Mouse (Mus musculus): ENCODE data around the gene Fto.
A peak's percentile ranks its signal among the peaks of the same experiment; 100 is the strongest.

Fto gene

DNA sequence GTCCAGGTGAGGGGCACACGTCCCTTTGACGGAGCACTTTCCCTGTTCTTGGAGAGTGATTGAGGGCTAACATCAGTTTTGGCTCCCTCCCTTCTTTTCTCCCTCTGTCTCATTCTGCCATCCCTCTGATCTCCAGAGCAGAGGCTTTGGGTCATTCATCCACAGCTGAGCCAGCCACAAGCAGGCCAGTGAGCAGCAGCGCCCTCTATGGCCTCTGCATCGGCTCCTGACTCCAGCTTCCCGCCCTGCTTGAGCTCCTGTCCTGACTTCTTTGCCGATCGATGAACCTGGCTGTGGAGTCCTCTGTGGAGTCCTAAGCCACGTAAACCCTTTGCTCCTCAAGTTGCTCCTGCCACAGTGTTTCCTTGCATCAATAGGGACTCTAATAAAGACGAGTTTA is 10.9 kb downstream of the Fto start:
- DNase-seq (ENCODE audit: low read depth, low spot score): no peak

DNA sequence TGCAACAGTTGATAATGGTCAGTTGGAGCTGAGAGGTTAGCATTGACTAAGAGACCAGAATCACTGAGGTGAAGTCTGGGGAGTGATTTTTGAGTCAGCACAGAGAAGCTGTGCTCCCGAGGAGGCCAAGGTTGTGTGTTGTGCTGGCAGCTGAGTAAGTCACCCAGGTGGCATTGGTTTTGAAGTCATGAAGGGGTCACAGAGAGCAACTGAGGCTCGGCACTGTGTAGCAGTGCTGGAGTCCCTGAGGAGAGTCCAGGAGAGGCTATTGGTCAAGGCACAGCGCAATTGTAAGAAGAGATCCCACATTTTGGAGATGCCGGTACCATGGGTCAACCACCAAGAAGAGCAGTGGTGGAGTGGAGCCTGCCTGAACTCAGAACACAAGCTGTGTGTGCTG is 11.6 kb downstream of the Fto start:
- no peak for DNase-seq (ENCODE audit: low read depth, low spot score)

DNA sequence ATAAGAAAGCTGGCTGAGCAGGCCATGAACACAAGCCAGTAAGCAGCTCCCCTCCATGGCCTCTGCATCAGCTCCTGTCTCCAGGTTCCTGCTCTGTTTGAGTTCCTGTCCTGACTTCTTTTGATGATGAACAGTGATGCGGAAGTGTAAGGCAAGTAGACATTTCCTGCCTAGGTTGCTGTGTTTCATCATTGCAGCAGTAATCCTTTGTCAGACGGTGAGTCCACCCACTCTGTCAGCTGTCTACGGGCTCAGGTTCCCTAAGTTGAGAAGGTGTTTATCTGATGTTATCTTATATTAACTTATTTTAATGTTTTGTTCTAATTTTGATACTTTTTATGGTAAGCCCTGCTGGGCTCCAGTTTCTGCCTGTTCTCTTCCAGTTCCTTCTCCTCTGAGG is 12.7 kb downstream of the Fto start:
- DNase-seq (ENCODE audit: low read depth, low spot score): peak; percentile 11

DNA sequence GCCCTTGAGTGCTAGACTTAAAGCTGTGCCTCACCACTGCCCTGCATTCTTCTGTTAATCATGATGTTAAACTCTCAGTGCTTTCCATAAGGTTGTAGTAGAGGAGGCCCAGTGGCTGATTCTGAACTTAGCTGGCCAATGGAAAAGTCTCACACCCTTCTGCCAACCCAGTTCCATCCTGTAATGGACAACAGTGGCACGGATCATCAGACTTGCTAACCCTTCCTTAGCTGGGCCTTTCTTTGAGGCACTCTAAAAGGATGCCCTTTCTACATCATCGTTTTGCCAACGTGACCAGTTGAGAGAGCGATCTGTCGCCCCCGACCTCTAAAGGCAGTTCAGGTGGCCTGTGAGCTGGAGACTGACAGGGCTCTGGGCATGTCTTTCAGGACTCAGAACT is 13.6 kb downstream of the Fto start:
- no peak for DNase-seq (ENCODE audit: low read depth, low spot score)

DNA sequence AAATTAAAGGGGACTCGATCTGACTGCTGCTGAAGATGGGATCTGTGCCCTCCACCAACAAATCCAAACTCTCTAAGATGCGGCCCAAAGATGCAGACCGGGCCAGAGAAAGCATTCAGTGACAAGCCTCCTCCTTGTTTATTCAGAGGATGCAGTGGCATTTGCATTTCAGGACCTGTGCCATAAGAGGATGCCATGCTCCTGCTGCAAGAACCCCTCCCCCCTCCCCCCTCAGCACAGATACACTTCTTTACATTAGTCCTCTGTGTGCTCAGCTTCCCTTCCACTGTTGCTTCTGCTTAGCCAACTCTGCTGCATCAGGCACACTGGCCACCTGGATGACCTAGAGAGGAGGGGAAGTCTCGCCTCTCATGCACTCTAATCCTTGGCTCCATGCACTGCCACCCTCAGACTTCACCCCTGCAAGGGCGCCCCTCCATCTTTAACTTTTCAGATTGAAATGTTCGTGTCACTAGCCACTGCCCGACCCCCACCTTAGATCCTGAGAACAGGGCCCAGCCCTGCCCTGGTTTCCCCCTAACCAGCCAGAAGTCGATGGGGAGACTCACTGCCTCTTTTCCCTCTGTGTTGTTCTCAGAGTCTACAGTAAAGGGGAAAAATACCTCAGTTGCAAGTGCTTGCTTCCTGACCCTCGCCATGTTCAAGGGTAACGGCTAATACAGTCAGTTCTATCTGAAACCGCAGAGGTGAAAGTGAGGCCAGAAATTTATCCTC is 14.3 kb downstream of the Fto start:
- no peak for DNase-seq (ENCODE audit: low read depth, low spot score)

DNA sequence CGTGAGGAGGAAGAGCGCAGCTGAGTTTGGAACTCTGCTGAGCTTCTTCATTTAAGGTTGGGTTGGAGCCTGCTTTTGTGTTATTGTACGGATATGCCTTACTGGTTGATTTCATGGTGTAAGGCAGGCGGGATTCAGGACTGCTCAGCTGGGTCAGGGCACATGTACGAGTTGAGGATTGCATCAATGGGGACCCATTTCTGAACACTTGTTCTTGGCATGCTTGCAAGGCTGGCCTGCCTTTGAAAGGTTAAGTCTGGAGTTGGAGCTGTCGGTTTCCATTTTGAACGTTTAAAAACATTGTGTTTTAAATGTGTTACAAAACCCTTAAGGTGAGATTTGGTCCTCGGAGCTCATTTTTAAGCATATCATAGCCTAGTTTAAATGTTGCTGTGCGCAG is 15.7 kb downstream of the Fto start:
- no peak for DNase-seq (ENCODE audit: low read depth, low spot score)

DNA sequence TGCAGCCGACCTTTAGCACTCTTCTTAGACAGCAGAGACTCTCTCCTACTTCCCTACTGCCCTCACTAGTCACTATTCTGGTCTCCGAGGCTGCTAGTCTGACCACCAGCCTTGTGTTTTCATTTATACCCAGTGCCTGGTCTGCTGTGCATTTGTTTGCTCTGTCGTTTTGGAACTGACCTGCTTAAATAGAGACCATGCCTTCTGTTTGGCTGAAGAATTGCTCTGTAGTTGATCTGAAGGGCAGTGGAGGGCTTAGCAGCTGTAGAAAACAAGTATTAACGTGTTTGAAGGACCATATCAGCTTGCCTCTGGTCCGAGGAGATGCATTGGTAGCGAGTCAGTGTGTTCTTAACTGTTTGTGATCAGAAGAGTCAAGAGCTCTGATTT is 16.1 kb downstream of the Fto start:
- no peak for DNase-seq (ENCODE audit: low read depth, low spot score)

DNA sequence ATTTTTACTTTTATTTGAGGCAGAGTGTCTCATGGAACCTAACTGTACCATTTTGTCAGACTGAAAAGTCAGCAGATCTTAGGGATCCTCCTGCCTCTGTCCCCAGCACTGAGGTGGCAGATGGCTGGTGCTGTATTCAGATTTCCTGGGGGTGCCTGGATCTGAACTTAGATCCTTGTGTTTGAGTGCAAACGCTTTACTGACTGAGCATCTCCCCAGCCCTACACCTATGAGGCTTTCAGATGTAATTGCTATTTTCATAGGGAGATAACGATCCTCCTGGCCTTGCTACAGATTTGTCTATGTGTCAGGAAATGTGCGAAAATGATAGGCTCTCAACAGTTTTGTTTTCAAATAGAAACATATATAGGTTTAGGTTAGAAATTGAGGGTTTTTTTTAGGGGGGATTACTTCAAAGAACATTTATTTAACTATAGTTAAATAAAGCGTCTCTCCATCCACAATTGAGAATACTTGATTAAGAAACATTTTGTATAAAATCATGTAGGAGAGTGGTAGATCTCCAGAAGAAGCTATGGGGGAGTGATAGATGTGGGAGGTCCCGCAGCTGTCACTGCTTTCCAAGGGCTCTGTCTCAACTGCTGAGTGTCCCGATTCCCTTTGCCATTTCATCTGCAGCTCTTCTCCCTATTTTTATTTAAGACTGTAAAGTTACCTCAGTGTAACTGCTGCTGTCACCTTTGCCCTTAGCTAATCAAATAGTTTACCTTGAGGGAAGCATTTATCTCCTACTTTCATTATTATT is 25.2 kb downstream of the Fto start:
- DNase-seq (ENCODE audit: low read depth, low spot score): no peak

DNA sequence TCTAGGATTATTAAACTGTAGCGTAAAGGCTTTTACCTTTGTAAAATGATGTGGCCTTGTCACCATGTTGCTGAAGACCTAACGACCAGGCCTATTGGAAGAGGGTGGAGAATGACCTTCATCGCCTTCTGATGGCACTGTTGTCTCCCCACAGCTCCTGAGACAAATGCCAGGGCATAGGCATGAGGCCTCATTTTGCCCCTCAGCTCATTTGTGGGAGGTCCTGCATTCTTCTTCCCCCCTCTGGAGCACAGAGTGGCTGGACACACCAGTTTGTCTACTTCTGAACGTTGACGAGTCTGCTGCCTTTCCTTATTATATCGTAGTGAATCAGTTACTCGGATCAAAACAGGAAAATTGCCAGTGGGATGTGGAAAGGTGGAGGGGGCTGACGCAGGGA is 26.3 kb downstream of the Fto start:
- no peak for DNase-seq (ENCODE audit: low read depth, low spot score)

DNA sequence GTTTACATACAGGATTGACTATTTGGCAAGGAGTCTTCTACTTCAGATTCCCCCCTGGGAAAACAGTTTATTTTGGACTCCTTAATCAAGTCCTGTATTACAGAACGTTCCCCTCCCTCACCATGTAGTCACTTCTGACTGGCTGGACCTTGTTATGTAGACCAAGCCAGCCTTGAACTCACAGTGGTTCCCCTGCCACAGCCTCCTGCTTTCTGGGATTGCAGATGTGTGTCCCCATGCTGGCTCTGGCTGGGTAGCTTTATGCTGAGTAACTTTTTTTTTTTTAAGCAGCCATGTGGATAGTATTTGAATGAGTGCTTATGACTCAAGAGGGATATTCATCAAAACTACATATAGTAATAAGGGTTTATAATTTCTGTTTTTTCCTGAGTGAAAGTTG is 27.4 kb downstream of the Fto start:
- no peak for DNase-seq (ENCODE audit: low read depth, low spot score)

DNA sequence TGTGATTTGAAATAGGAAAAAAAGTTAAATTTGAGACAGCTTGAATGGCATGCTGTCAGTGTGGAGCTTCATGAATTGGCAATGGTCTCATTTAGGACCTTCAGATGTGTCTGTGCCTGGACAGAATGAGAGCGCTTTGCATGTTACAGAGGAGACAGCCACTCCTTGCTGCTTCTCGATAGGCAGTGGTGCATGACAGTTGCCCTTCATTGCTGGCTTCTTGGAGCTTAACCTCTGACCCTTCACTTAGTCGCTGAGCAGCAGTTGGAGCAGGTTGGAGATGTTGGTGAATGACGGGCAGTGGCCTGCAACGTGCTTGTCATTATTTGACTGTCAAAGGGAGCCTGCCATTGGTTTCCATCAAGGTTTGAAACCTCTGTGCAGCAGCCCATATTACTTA is 28.9 kb downstream of the Fto start:
- no peak for DNase-seq (ENCODE audit: low read depth, low spot score)

DNA sequence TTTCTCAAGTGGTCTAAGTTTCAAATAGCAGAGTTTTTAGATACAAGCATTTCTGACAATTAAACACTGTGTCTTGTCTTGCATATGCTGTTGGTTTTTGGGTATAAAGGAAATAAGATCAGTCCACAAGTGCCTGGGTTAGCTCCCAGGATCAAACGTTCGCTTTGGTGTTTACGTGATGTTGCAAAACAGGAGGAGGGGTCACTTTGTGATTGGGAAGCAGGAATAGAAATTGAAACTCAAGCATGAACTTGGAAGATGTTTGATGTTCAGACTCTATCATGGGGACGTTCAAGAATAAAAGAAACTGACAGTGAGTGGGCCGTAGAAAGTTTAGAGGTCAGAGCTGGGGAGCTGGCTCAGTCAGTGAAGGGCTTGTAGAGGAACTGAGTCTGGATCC is 29.5 kb downstream of the Fto start:
- no peak for DNase-seq (ENCODE audit: low read depth, low spot score)

DNA sequence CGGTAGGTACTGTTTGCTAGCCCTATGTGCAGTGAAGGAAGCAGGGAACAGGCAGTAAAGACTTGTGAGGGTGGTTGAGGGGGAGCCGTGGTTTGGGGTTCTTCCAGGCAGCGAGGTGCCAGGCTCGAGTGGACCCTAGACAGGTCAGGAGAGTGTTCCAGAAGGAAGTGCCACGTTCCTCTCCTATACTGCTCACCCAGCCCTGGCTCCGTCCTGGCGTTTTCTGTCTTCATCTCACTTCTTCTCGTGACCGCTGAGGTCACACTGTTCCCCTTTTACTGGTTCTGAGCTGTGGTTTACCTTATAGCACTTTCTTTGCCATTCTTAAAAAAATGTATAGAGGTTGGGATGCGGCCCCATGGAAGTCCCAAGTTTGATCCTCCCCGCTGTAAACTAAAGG is 31.3 kb downstream of the Fto start:
- DNase-seq (ENCODE audit: low read depth, low spot score): no peak

DNA sequence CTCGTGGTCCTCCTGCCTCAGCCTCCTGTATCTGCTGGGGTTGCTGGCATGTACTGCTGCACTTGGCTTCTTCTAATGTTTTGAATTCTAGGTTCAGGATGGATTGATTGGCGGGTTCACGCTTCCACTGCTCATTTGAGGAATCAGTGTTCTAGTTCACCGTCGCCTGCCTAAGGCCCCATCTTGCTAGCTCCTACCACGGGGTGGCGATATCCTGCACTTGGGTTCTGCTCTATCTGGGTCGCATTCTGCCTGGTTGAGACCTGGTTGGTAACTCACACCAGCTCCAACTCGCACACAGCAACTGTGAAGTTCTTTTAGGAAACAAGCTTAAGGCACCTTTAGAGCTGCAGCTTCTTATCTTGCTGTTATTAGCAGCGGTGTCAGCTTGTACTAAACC is 33.8 kb downstream of the Fto start:
- no peak for DNase-seq (ENCODE audit: low read depth, low spot score)

DNA sequence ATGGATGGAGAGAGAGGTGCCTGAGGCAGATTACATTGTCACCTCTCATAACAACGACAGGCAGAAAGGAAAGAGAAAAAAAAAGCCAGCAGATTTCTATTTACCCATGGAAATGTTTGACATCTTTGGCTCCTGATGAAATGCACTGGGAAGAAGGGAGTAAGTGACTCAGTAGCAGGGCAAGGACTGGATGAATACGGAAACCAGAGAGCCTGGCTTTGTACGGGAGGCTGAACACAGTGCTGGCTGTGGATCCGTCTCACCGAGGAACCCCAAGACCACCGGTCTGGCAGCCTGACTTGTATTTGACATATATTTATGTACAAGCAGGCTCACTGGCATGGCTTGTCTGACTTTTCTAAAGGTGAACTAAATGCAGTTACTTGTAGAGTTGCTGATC is 34.3 kb downstream of the Fto start:
- DNase-seq (ENCODE audit: low read depth, low spot score): no peak

DNA sequence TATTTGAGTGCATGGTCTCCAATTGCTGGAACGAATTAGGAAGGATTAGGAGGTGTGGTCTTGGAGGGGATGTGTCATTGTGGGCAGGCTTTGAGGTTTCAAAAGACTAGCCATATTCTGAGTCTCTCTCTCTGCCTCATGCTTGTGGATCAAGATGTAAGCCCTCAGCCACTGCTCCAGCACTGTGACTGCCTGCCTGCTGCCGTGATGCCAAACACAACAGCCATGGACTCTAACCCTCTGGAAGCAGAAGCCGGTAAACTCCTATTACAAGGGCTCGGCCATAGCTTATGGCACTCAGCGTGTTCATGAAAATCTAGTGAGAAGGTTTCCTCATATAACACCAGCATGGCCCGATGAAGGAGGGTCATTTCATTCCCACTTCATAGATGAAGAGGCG is 36.5 kb downstream of the Fto start:
- no peak for DNase-seq (ENCODE audit: low read depth, low spot score)

DNA sequence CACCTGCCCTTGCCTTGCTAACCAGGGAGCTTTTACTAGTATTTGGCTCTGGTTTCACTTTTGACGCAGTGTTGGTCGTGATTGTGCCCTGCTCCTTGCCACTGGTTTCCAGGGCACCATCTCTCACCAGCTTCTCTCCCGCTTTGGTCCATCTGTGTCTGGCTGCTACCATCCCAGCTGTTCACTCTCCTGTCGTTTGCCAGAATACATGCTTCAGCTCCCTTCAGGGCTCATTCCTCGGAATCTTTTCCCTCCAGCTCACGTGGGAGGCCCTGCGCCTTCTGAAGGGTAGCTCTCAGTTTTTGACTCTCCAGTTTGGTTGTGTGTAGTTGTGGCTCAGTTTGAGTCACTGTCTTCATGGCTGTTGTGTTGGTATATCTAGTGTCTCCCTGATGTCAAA is 37.3 kb downstream of the Fto start:
- DNase-seq (ENCODE audit: low read depth, low spot score): no peak

DNA sequence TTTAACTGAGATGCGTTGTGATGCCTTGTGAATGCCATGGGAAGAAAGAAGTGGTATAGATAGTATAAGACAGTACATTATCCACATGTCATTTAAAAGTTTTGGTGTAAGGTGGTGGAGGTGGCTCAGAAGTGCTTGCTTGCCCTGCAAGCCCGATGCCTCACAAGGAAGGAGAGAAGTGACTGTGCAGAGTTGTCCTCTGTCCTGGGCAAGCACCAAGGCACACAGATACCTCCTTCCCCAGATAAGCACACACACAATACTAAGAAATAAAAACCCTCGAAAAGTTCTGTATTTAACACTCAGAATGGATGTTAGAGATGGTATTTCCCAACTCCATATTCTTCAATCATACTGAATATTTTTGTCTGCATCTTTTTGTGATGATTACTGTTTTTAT is 39.3 kb downstream of the Fto start:
- DNase-seq (ENCODE audit: low read depth, low spot score): no peak

DNA sequence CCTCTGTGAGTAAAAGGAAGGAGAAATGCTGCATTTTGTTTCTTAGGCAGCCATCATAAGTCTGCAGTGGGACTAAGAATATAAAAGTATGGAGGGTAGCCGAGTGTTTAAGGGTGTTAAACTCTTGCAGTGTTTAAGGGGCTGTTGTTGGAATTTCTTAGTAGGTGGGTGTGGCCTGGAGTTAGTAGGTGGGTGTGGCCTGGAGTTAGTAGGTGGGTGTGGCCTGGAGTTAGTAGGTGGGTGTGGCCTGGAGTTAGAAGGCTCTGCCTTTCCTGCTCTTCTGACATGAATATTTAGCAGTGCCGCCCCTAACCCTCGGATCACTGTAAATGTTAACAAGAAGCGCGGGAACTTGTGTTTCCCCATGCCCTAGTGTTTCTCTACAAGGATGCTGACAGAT is 39.7 kb downstream of the Fto start:
- DNase-seq (ENCODE audit: low read depth, low spot score): no peak

DNA sequence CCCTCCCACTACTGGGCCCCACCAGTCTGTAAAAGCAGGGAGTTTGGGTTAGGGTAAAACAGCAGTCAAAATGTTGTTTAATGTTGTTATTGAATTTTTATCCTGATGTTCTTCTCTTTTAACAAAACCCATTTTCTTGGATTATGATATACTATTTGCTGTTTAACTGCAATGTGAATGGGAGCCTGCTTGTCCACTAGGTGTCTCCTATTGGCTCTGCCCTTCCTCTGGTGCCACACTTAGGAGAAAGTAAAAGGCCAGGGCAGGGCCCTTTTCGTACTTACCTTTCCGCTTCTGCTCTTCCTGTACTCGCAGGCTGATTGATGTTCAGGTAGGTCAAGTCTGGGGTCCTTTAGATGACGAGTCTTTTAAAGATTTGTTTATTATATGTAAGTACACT is 40.6 kb downstream of the Fto start:
- DNase-seq (ENCODE audit: low read depth, low spot score): no peak

DNA sequence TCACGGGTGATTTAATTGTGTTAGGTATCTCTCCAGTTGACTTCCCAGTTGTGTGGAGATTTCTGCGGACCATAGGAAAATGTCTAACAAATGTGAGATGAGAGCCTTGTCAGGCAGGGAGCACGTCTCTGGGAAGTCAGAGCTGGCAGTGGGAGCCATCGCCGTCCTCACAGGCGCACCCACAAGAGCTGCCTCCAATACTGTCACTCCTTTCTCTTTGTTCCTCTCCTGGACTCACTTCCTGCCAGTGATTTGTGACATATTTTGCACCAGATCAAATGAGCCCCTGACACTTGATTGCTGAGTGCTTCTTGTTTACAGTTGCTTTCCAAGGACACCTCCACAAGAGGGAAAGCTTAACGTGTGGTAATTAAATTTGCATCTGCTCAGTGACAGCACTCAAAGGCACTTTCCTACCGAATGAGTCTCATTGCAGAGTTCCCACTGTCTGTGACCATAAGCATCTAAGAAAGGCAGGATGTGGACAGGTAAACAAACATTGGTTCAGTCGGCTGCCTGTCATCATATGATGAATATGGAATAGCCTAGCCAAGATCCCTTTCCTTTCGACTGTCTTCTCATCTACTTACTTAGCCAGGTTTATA is 42.1 kb downstream of the Fto start:
- no peak for DNase-seq (ENCODE audit: low read depth, low spot score)

DNA sequence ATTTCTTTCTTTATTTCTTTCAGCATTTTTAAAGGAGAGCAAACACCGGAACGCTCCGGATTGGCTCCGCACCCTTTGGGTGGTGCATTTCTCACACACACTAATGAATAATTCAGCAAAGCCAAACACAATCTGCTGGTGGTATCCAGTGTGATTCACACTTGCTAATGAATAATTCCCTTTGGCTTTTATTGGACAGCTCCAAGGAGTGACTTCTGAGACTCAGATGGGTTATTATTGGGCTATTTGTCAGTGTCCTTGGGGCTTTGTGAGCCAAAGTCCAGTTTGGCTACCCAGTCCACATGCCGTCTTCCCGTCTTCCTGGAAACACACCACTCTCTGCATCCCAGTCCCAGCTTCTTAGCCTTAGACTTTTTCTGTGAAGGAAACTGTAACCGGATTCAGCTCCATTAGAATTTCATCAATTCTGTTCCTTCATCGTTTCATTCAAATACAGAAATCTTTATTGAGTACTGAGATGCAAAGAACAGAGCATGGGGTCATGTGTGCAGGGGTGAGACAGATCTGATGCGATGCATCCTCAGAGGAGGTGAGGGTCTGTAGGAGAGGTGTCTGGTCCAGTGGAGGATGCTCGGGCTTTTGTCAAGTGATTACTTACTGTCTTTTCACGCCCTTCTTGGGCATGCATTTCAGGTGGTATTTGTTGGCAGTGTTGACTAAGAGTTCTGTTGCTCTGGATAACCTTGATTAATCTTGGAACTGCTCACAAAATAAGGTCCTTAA is 42.8 kb downstream of the Fto start:
- no peak for DNase-seq (ENCODE audit: low read depth, low spot score)
